Mouse (Mus musculus) bone marrow macrophage, adult 2 months (primary cell): ENCODE data around the gene Rab39.

Source experiments
- CTCF ChIP-seq: IDR thresholded peaks from 2 replicates; pipeline ENCODE4 v1.5.1; 2012; ENCODE audit warnings: low read depth, mild to moderate bottlenecking, low read length, moderate library complexity
- POLR2A ChIP-seq: IDR thresholded peaks from 2 replicates; pipeline ENCODE4 v1.6.1; 2012; ENCODE audit warnings: mild to moderate bottlenecking, low read depth, low read length, borderline replicate concordance

DNA sequence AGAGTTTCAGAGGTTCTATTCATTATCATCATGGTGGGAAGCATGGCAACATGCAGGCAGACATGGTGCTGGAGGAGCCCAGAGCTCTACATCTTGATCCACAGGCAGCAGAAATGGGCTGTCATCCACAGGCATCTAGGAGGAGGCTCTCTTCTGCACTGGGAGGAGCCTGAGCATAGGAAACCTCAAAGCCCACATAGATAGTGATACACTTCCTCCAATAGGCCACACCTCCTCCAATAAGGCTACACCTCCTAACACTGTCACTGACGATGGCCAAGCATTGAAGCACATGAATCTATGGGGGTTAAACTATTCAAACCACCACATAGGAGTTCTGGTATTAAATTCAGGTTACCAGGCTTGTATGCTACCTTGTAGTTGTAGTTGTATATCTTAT lies 12.3 kb downstream of the Rab39 start:
- TF ChIP-seq CTCF (no peak), POLR2A (no peak)
